ENCODE assay signal across 13 mouse cellular contexts in genomic region chr16:33326589-33326988, GRCm38 (mm10). TPM values are rescaled to one million over a fixed set of nuclear protein-coding genes. Genes with fewer than 3 reads are reported as not detected.
DNase-seq lines count a peak whose midpoint lies in the region; ATAC-seq and TF ChIP-seq lines count a peak whose summit lies in the region.
"Had no signal": no experiment of that assay in that cellular context is flagged by ENCODE, and none has a peak within 500 bp of the region (broad histone marks: within the 10 kb centered on the region; RNA-seq: fewer than 3 reads in every experiment).

No protein-coding gene starts in this region.

- H3K36me3 ChIP-seq in limb, embryonic 13.5 days, result no peaks in the 10 kb centered on the region
- H3K36me3 ChIP-seq in hindbrain, postnatal 0 days (ENCODE audit: insufficient read depth, low read length), result no peaks in the 10 kb centered on the region
- H3K36me3 ChIP-seq: heart, embryonic 15.5 days; hindbrain, embryonic 15.5 days had no signal

- TF ChIP-seq CTCF in hindbrain, postnatal 0 days (IDR thresholded peaks at IDR 0.05; ENCODE audit: low read depth), result no peak

- DNase-seq in kidney, adult 18-20 months, result peak; percentile 23
- no peak for DNase-seq in kidney, postnatal 10 days
- peak; percentile 85 for DNase-seq in R1 (ENCODE audit: low read depth, low spot score)
- peak; percentile 52 for DNase-seq in fibroblast of lung, adult 2 months (ENCODE audit: low read depth)
- no peak for DNase-seq in layer of hippocampus, adult 11-12 months (ENCODE audit: low spot score)
- DNase-seq in hindbrain, postnatal 0 days (ENCODE audit: low spot score), result no peak
- DNase-seq: adrenal gland, postnatal 14 days; right cerebral cortex, postnatal 14 days; thymus, postnatal 25 days had no signal

- no peak overlapping the region for H3K4me3 ChIP-seq in limb, embryonic 13.5 days
- no peak overlapping the region for H3K4me3 ChIP-seq in hindbrain, postnatal 0 days (ENCODE audit: low read length)
- H3K4me3 ChIP-seq: heart, embryonic 15.5 days; hindbrain, embryonic 15.5 days had no signal

- H3K9me3 ChIP-seq in limb, embryonic 13.5 days, result no peaks in the 10 kb centered on the region
- H3K9me3 ChIP-seq in hindbrain, postnatal 0 days (ENCODE audit: low read length), result no peaks in the 10 kb centered on the region
- H3K9me3 ChIP-seq: heart, embryonic 15.5 days; hindbrain, embryonic 15.5 days had no signal

- peak; percentile 64; the same call in 1 of the 2 replicates for ATAC-seq in limb, embryonic 13.5 days (ENCODE audit: low FRiP score, low read depth)
- ATAC-seq in hindbrain, postnatal 0 days, result no peak

- no peak overlapping the region for H3K9ac ChIP-seq in limb, embryonic 13.5 days
- H3K9ac ChIP-seq in hindbrain, postnatal 0 days (replicated peaks; ENCODE audit: low read length), result no peak overlapping the region
- H3K9ac ChIP-seq: heart, embryonic 15.5 days; hindbrain, embryonic 15.5 days; liver, embryonic 14.5 days had no signal

- H3K4me2 ChIP-seq in limb, embryonic 13.5 days (replicated peaks), result peak overlapping the region; percentile 30
- H3K4me2 ChIP-seq in hindbrain, postnatal 0 days (ENCODE audit: low read depth, low read length), result no peak overlapping the region
- H3K4me2 ChIP-seq: heart, embryonic 15.5 days; hindbrain, embryonic 15.5 days had no signal

- H3K27ac ChIP-seq in limb, embryonic 13.5 days, result peak overlapping the region; percentile 63; the same call in 1 of the 2 replicates
- no peak overlapping the region for H3K27ac ChIP-seq in hindbrain, postnatal 0 days
- H3K27ac ChIP-seq: heart, embryonic 15.5 days; hindbrain, embryonic 15.5 days; liver, embryonic 14.5 days had no signal

- 49% methylated on average over 9 of the region's 9 CpGs for WGBS in limb, embryonic 13.5 days
- 57% methylated on average over 9 of the region's 9 CpGs for WGBS in hindbrain, postnatal 0 days

- H3K4me1 ChIP-seq in limb, embryonic 13.5 days, result peaks cover 18% of the 10 kb centered on the region
- H3K4me1 ChIP-seq in hindbrain, postnatal 0 days (ENCODE audit: insufficient read depth, low read length), result no peaks in the 10 kb centered on the region
- H3K4me1 ChIP-seq: hindbrain, embryonic 15.5 days had no signal

- no peaks in the 10 kb centered on the region for H3K27me3 ChIP-seq in limb, embryonic 13.5 days
- H3K27me3 ChIP-seq in hindbrain, postnatal 0 days (ENCODE audit: insufficient read depth, low read length), result no peaks in the 10 kb centered on the region
- H3K27me3 ChIP-seq: heart, embryonic 15.5 days; hindbrain, embryonic 15.5 days had no signal

RNA-seq across cellular contexts. Expression of gene Zfp148, which starts 54.0 kb away (rescaled TPM):
- 67.0 and 72.5 TPM in 2 replicates for polyA plus RNA-seq in limb, embryonic 13.5 days (2015; fragmentation: Nextera tagmentation; extraction: Ambion mirVana)
- total RNA-seq in hindbrain, postnatal 0 days (2014; rRNA removed), result 31.4 and 33.6 TPM in 2 replicates
- 42.1 and 44.4 TPM in 2 replicates for polyA plus RNA-seq in hindbrain, postnatal 0 days (2015; fragmentation: Nextera tagmentation; extraction: Ambion mirVana)

Comparison
In these comparisons a context has a peak if more than half of its experiments do, and no peak if none do; other contexts are left out.
1. DNase-seq: peak in kidney, adult 18-20 months (single experiment), R1 (single experiment) and fibroblast of lung, adult 2 months (single experiment); none in kidney, postnatal 10 days (single experiment), layer of hippocampus, adult 11-12 months (single experiment) and hindbrain, postnatal 0 days (single experiment).